Mouse (Mus musculus) lung, postnatal 0 days (tissue): ENCODE measurements around the gene Gm7029.

Experiments used
- CTCF ChIP-seq: IDR thresholded peaks from 2 replicates; pipeline ENCODE4 v1.5.1; 2016; ENCODE audit warnings: antibody characterized with exemption, mild to moderate bottlenecking
- EP300 ChIP-seq: IDR thresholded peaks from 2 replicates; pipeline ENCODE4 v1.6.1; 2016; ENCODE audit warnings: antibody characterized with exemption, mild to moderate bottlenecking, control low read depth

DNA sequence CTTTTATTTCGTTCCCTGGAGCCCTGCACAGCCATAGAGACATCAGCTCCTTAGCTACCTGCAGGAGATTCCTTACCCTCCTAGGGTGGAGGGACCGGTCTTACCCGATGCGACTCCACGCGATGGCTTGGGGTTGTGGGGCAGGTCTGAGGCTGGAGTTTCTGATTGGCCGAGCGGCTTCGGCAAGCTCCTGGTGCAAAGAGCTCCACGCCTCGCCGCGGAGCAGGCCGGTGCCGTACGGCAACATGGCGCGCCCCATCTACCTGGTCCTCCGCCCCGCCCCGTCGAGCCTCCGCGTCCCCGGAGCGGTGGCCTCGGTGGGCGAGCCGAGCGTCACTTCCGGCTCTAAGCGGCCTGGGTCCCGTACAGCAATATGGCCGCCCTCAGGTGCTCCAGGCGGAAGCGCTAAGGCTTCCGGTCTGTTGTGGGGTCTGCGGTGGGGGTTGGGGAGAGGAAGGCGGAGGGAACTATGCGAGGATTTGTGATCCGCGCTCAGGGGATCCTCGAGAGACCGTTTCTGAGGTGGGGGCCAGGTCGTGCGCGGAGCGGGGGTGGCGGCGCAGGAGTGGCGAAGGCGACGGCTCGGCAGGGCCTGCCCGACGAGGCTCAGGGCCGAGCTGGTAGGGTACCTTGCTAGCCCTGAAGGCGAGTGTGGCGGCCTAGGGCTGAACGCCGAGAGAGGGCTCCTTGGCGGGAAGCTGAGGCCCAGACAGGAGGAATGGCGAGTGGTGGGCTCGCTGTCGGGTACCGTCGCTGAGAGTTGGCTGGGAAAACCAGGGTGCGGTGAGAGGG is 35.6 kb downstream of the Gm7029 start, which contains the start of gene Daxx:
- no peak for TF ChIP-seq CTCF
- no peak for TF ChIP-seq EP300
